Mouse (Mus musculus) E14TG2a.4 (cell line): ENCODE results near the gene Hyal1.

Experiments used
- H3K27me3 ChIP-seq: 2 replicates; pipeline ENCODE4 v1.6.1; 2014; ENCODE audit warnings: low read length, control low read depth; ENCODE audit not compliant: insufficient read depth
- H3K36me3 ChIP-seq: 2 replicates; pipeline ENCODE4 v1.6.1; 2014; ENCODE audit warnings: low read length, control low read depth; ENCODE audit not compliant: insufficient read depth
- H3K4me1 ChIP-seq: replicated peaks from 2 replicates; pipeline ENCODE4 v1.6.1; 2014; ENCODE audit warnings: low read depth, low read length, control low read depth
- H3K4me3 ChIP-seq: replicated peaks from 2 replicates; pipeline ENCODE4 v1.5.1; 2014; ENCODE audit warnings: mild to moderate bottlenecking, low read length
- H3K9me3 ChIP-seq: 2 replicates; pipeline ENCODE4 v1.6.1; 2014; ENCODE audit warnings: low read length, control low read depth
- CTCF ChIP-seq: conservative IDR thresholded peaks from 2 replicates; pipeline ENCODE4 v1.5.1; 2014; ENCODE audit warnings: low read length
- NANOG ChIP-seq: IDR thresholded peaks from 2 replicates; pipeline ENCODE4 v1.6.1; 2014; ENCODE audit warnings: borderline replicate concordance, low read length, mixed read lengths
- POU5F1 ChIP-seq: IDR thresholded peaks from 2 replicates; pipeline ENCODE4 v1.6.1; 2014; ENCODE audit warnings: low read length, borderline replicate concordance

The Hyal1 gene

GRCm38 (mm10) chr9:107612945-107613569 is 36.3 kb downstream of the Hyal1 start:
- 0 out of 2 replicates have a peak overlapping the region, but pooled peaks have one; percentile 10 for H3K4me3 ChIP-seq
- peaks cover 77% of the 10 kb centered on the region for H3K4me1 ChIP-seq
- H3K36me3 ChIP-seq: peaks cover 40% of the 10 kb centered on the region
- TF ChIP-seq POU5F1 (no peak), NANOG (no peak), CTCF (peak; percentile 22; the same call in 1 of the 2 replicates)
- H3K27me3 ChIP-seq: peaks cover 27% of the 10 kb centered on the region
- no peaks in the 10 kb centered on the region for H3K9me3 ChIP-seq

- no peak for TF ChIP-seq NANOG
- TF ChIP-seq POU5F1: no peak
- no peak for TF ChIP-seq CTCF
- Histone ChIP-seq H3K27me3 (peaks cover 14% of the 10 kb centered on the region), H3K4me1 (peaks cover 76% of the 10 kb centered on the region), H3K9me3 (no peaks in the 10 kb centered on the region), H3K36me3 (peaks cover 60% of the 10 kb centered on the region), H3K4me3 (no peak overlapping the region)
Observed at GRCm38 (mm10) chr9:107615035-107615434, 38.3 kb downstream of the Hyal1 start.

GRCm38 (mm10) chr9:107617461-107617860 is 40.7 kb downstream of the Hyal1 start:
- Histone ChIP-seq H3K9me3 (no peaks in the 10 kb centered on the region), H3K36me3 (peaks cover 72% of the 10 kb centered on the region), H3K27me3 (no peaks in the 10 kb centered on the region), H3K4me3 (no peak overlapping the region), H3K4me1 (peaks cover 62% of the 10 kb centered on the region)
- TF ChIP-seq CTCF: peak; percentile 16; the same call in 1 of the 2 replicates
- TF ChIP-seq POU5F1: no peak
- no peak for TF ChIP-seq NANOG

GRCm38 (mm10) chr9:107618098-107618497 is 41.4 kb downstream of the Hyal1 start:
- no peak for TF ChIP-seq CTCF
- TF ChIP-seq POU5F1: no peak
- TF ChIP-seq NANOG: no peak
- H3K36me3 ChIP-seq: peaks cover 73% of the 10 kb centered on the region
- peaks cover 60% of the 10 kb centered on the region for H3K4me1 ChIP-seq
- no peaks in the 10 kb centered on the region for H3K9me3 ChIP-seq
- H3K4me3 ChIP-seq: no peak overlapping the region
- H3K27me3 ChIP-seq: no peaks in the 10 kb centered on the region

- no peaks in the 10 kb centered on the region for H3K27me3 ChIP-seq
- peaks cover 76% of the 10 kb centered on the region for H3K36me3 ChIP-seq
- H3K9me3 ChIP-seq: no peaks in the 10 kb centered on the region
- TF ChIP-seq NANOG: no peak
- TF ChIP-seq CTCF: no peak
- TF ChIP-seq POU5F1: no peak
- peaks cover 60% of the 10 kb centered on the region for H3K4me1 ChIP-seq
- H3K4me3 ChIP-seq: no peak overlapping the region
Observed at GRCm38 (mm10) chr9:107618778-107619545, 42.2 kb downstream of the Hyal1 start.

GRCm38 (mm10) chr9:107619546-107619879 is 42.8 kb downstream of the Hyal1 start:
- no peaks in the 10 kb centered on the region for H3K27me3 ChIP-seq
- H3K4me1 ChIP-seq: peaks cover 60% of the 10 kb centered on the region
- TF ChIP-seq POU5F1 (no peak), NANOG (no peak), CTCF (no peak)
- peaks cover 74% of the 10 kb centered on the region for H3K36me3 ChIP-seq
- H3K4me3 ChIP-seq: no peak overlapping the region
- no peaks in the 10 kb centered on the region for H3K9me3 ChIP-seq

- TF ChIP-seq CTCF (no peak), NANOG (no peak), POU5F1 (no peak)
- Histone ChIP-seq H3K27me3 (no peaks in the 10 kb centered on the region), H3K4me1 (peaks cover 63% of the 10 kb centered on the region), H3K9me3 (no peaks in the 10 kb centered on the region), H3K4me3 (no peak overlapping the region), H3K36me3 (peaks cover 59% of the 10 kb centered on the region)
Observed at GRCm38 (mm10) chr9:107620954-107621353, 44.2 kb downstream of the Hyal1 start.

GRCm38 (mm10) chr9:107624539-107624938 is 47.8 kb downstream of the Hyal1 start:
- H3K27me3 ChIP-seq: no peaks in the 10 kb centered on the region
- peaks cover 30% of the 10 kb centered on the region for H3K36me3 ChIP-seq
- peaks cover 77% of the 10 kb centered on the region for H3K4me1 ChIP-seq
- peak overlapping the region; percentile 62 for H3K4me3 ChIP-seq
- no peaks in the 10 kb centered on the region for H3K9me3 ChIP-seq
- no peak for TF ChIP-seq CTCF
- TF ChIP-seq NANOG: no peak
- no peak for TF ChIP-seq POU5F1
